In the genomic region with DNA sequence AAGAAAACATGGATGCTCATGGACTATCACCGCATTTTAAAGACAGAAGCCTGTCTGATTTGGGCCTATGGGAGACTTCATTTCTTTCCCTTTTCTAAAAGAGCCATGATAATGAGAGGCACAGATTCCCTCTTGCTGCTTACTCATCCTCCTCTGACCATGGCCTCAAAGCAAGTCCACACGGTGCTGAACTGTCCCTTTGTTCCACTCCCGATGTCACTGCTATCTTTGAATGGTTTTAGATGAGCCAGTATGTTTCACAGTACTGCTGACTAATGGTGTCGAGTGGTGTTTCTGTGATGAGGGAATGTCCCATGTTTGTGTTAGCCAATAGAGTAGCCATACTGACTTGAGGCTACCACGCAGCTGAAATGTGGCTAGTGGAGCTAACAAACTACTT, we compare ENCODE assay signal across 17 mouse cellular contexts.
"Had no signal": no experiment of that assay in that cellular context is flagged by ENCODE, and none has a peak within 500 bp of the region (broad histone marks: within the 10 kb centered on the region; RNA-seq: fewer than 3 reads in every experiment).

No protein-coding gene starts in this region.

- ATAC-seq: midbrain, embryonic 15.5 days had no signal

- H3K9me3 ChIP-seq: kidney, embryonic 15.5 days; limb, embryonic 10.5 days; liver, embryonic 15.5 days; megakaryocyte, embryonic 14.5 days; midbrain, embryonic 15.5 days; neural tube, embryonic 12.5 days; stomach, embryonic 15.5 days had no signal

- H3K9ac ChIP-seq: kidney, embryonic 15.5 days; liver, embryonic 15.5 days; midbrain, embryonic 15.5 days; neural tube, embryonic 12.5 days; stomach, embryonic 15.5 days had no signal

- H3K4me2 ChIP-seq: kidney, embryonic 15.5 days; liver, embryonic 11.5 days; liver, embryonic 15.5 days; midbrain, embryonic 11.5 days; midbrain, embryonic 15.5 days; neural tube, embryonic 12.5 days; stomach, embryonic 15.5 days had no signal

- DNase-seq: kidney, postnatal 14 days; lung, adult 2 months; retina, postnatal 1 day; right cerebral cortex, postnatal 14 days; thymus, adult 2 months; thymus, postnatal 25 days had no signal

- H3K27me3 ChIP-seq: kidney, embryonic 15.5 days; liver, embryonic 15.5 days; megakaryocyte, embryonic 14.5 days; neural tube, embryonic 12.5 days; stomach, embryonic 15.5 days had no signal

- H3K4me1 ChIP-seq: kidney, embryonic 15.5 days; limb, embryonic 10.5 days; liver, embryonic 15.5 days; stomach, embryonic 15.5 days had no signal

- H3K27ac ChIP-seq: left cerebral cortex, adult 2 months; limb, embryonic 10.5 days; liver, embryonic 15.5 days; macrophage; midbrain, embryonic 15.5 days; neural tube, embryonic 12.5 days; stomach, embryonic 15.5 days had no signal

- H3K36me3 ChIP-seq: liver, embryonic 15.5 days had no signal

- H3K4me3 ChIP-seq: kidney, embryonic 15.5 days; left cerebral cortex, adult 2 months; limb, embryonic 10.5 days; liver, embryonic 15.5 days; megakaryocyte, embryonic 14.5 days; midbrain, embryonic 15.5 days; neural tube, embryonic 12.5 days; stomach, embryonic 15.5 days had no signal
